Mouse (Mus musculus) kidney, adult 10 weeks (tissue): ENCODE results near the gene Tmem132a. TPM values are rescaled to one million over a fixed set of nuclear protein-coding genes. Genes with fewer than 3 reads are reported as not detected.

Experiments
- polyA plus RNA-seq: library from polyadenylated mRNA; stranded (reverse); fragments of 350-450 nt; fragmentation: Illumina TruSeq; extraction: RNeasy Lipid Tissue Mini Kit (QIAGEN cat#74804); gene quantifications from one replicate; pipeline ENCODE4 v1.2.3, GENCODE M21; 2014; ENCODE audit warnings: low read depth, low replicate concordance

Gene Tmem132a
- polyA plus RNA-seq = 0.12 TPM

GRCm38 (mm10) chr19:10869886-10870527 is at the start of gene Tmem132a:
TSS of gene Tmem132a (minus strand) at chr19:10869940.

GRCm38 (mm10) chr19:10895016-10895528 is 25.3 kb upstream of the Tmem132a start, which contains the start of gene Prpf19:
TSS of gene Prpf19 (plus strand) at chr19:10895231.

GRCm38 (mm10) chr19:10881426-10882154 is 11.8 kb upstream of the Tmem132a start, which contains the start of gene Tmem109:
TSS of gene Tmem109 (minus strand) at chr19:10882001.

GRCm38 (mm10) chr19:10839010-10839892 is 30.5 kb downstream of the Tmem132a start, which contains the start of gene Slc15a3:
TSS of gene Slc15a3 (plus strand) at chr19:10839727.

GRCm38 (mm10) chr19:10829436-10830175 is 40.1 kb downstream of the Tmem132a start, which contains the start of gene Cd6:
TSS of gene Cd6 (minus strand) at chr19:10830058.

Other genes with a start within 250 kb of the Tmem132a start
- 0.93 TPM for gene Vwce, start 235.7 kb downstream of the Tmem132a start, polyA plus RNA-seq
- not detected for gene Pga5, start 191.9 kb downstream of the Tmem132a start, polyA plus RNA-seq
- gene Vps37c, start 181.2 kb downstream of the Tmem132a start, polyA plus RNA-seq = 2.6 TPM
- not detected for gene Cd5, start 130.9 kb downstream of the Tmem132a start, polyA plus RNA-seq
- not detected for gene Cd6, start 39.9 kb downstream of the Tmem132a start, polyA plus RNA-seq
- gene Slc15a3, start 30.2 kb downstream of the Tmem132a start, polyA plus RNA-seq = 0.49 TPM
- gene Tmem109, start 12.1 kb upstream of the Tmem132a start, polyA plus RNA-seq = 2.8 TPM
- gene Prpf19, start 25.3 kb upstream of the Tmem132a start, polyA plus RNA-seq = 37.5 TPM
- not detected for gene Zp1, start 50.7 kb upstream of the Tmem132a start, polyA plus RNA-seq
- not detected for gene Ptgdr2, start 67.2 kb upstream of the Tmem132a start, polyA plus RNA-seq
- gene Ccdc86, start 79.3 kb upstream of the Tmem132a start, polyA plus RNA-seq = 1.1 TPM
- not detected for gene Ms4a10, start 104.7 kb upstream of the Tmem132a start, polyA plus RNA-seq
- gene Ms4a15, start 123.3 kb upstream of the Tmem132a start, polyA plus RNA-seq = not detected
- gene Ms4a18, start 148.1 kb upstream of the Tmem132a start, polyA plus RNA-seq = not detected
- gene Ms4a8a, start 211.2 kb upstream of the Tmem132a start, polyA plus RNA-seq = not detected